In genomic region chr4:127167731-127168130, GRCm38 (mm10) we compare ENCODE assay signal across 7 mouse cellular contexts. TPM values are rescaled to one million over a fixed set of nuclear protein-coding genes. Genes with fewer than 3 reads are reported as not detected.
DNase-seq lines count a peak whose midpoint lies in the region; ATAC-seq and TF ChIP-seq lines count a peak whose summit lies in the region.

No protein-coding gene starts in this region.

- peaks cover 23% of the 10 kb centered on the region for H3K4me1 ChIP-seq in embryonic facial prominence, embryonic 15.5 days
- H3K4me1 ChIP-seq in hindbrain, postnatal 0 days (ENCODE audit: insufficient read depth, low read length) = peaks cover 14% of the 10 kb centered on the region; the same call in 1 of the 2 replicates
- peaks cover 25% of the 10 kb centered on the region for H3K4me1 ChIP-seq in neural tube, embryonic 14.5 days (ENCODE audit: control insufficient read depth, insufficient read depth, low read length)

- no peak for DNase-seq in layer of hippocampus, adult 2 months (ENCODE audit: low spot score in 2 of 2)
- no peak for DNase-seq in layer of hippocampus, postnatal 36 days
- DNase-seq in hindbrain, postnatal 0 days (ENCODE audit: low spot score) = no peak
- no peak for DNase-seq in urinary bladder, postnatal 36 days (ENCODE audit: low spot score in 2 of 2)

- H3K27ac ChIP-seq in layer of hippocampus, adult 2 months = peak overlapping the region; percentile 96; the same call in 1 of the 2 replicates
- H3K27ac ChIP-seq in embryonic facial prominence, embryonic 15.5 days (replicated peaks) = no peak overlapping the region
- H3K27ac ChIP-seq in hindbrain, postnatal 0 days = peak overlapping the region; percentile 89; the same call in 1 of the 2 replicates
- no peak overlapping the region for H3K27ac ChIP-seq in neural tube, embryonic 14.5 days (ENCODE audit: low read depth, low read length)

- peaks cover 64% of the 10 kb centered on the region for H3K27me3 ChIP-seq in embryonic facial prominence, embryonic 15.5 days
- H3K27me3 ChIP-seq in hindbrain, postnatal 0 days (ENCODE audit: insufficient read depth, low read length) = no peaks in the 10 kb centered on the region
- H3K27me3 ChIP-seq in neural tube, embryonic 14.5 days (ENCODE audit: control insufficient read depth, insufficient read depth, low read length) = peaks cover 4% of the 10 kb centered on the region; the same call in 1 of the 2 replicates

- H3K4me3 ChIP-seq in layer of hippocampus, adult 2 months = peak overlapping the region; percentile 81
- H3K4me3 ChIP-seq in embryonic facial prominence, embryonic 15.5 days (replicated peaks) = peak overlapping the region; percentile 60
- H3K4me3 ChIP-seq in hindbrain, postnatal 0 days (ENCODE audit: low read length) = peak overlapping the region; percentile 95
- H3K4me3 ChIP-seq in neural tube, embryonic 14.5 days (ENCODE audit: low read depth, low read length) = 0 out of 2 replicates have a peak overlapping the region, but pooled peaks have one; percentile 86

- no peaks in the 10 kb centered on the region for H3K9me3 ChIP-seq in embryonic facial prominence, embryonic 15.5 days (replicated peaks)
- no peaks in the 10 kb centered on the region for H3K9me3 ChIP-seq in hindbrain, postnatal 0 days (ENCODE audit: low read length)
- no peaks in the 10 kb centered on the region for H3K9me3 ChIP-seq in neural tube, embryonic 14.5 days (ENCODE audit: control insufficient read depth, low read length)

- H3K4me2 ChIP-seq in embryonic facial prominence, embryonic 15.5 days (replicated peaks) = peak overlapping the region; percentile 97
- H3K4me2 ChIP-seq in hindbrain, postnatal 0 days (ENCODE audit: low read depth, low read length) = peak overlapping the region; percentile 92
- peak overlapping the region; percentile 98 for H3K4me2 ChIP-seq in neural tube, embryonic 14.5 days (ENCODE audit: low read depth, low read length)

- WGBS in embryonic facial prominence, embryonic 15.5 days = 15% methylated on average over 8 of the region's 8 CpGs
- WGBS in hindbrain, postnatal 0 days = 16% methylated on average over 8 of the region's 8 CpGs
- 19% methylated on average over 8 of the region's 8 CpGs for WGBS in neural tube, embryonic 14.5 days

- ATAC-seq in embryonic facial prominence, embryonic 15.5 days (ENCODE audit: insufficient number of reproducible peaks, low FRiP score, low TSS enrichment, low read depth) = no peak
- ATAC-seq in hindbrain, postnatal 0 days = peak; percentile 11; the same call in 1 of the 2 replicates
- no peak for ATAC-seq in neural tube, embryonic 14.5 days (ENCODE audit: low read depth)
- no peak for ATAC-seq in inflammation-experienced regulatory T-cells, adult 6 months

- TF ChIP-seq CTCF in layer of hippocampus, adult 2 months (conservative IDR thresholded peaks at IDR 0.05) = no peak
- TF ChIP-seq CTCF in hindbrain, postnatal 0 days (IDR thresholded peaks at IDR 0.05; ENCODE audit: low read depth) = no peak

- no peaks in the 10 kb centered on the region for H3K36me3 ChIP-seq in embryonic facial prominence, embryonic 15.5 days
- no peaks in the 10 kb centered on the region for H3K36me3 ChIP-seq in hindbrain, postnatal 0 days (ENCODE audit: insufficient read depth, low read length)
- H3K36me3 ChIP-seq in neural tube, embryonic 14.5 days (ENCODE audit: control insufficient read depth, insufficient read depth, low read length) = no peaks in the 10 kb centered on the region

- H3K9ac ChIP-seq in embryonic facial prominence, embryonic 15.5 days = no peak overlapping the region
- peak overlapping the region; percentile 88; the same call in 1 of the 2 replicates for H3K9ac ChIP-seq in hindbrain, postnatal 0 days (replicated peaks; ENCODE audit: low read length)
- H3K9ac ChIP-seq in neural tube, embryonic 14.5 days (replicated peaks; ENCODE audit: low read depth, low read length) = peak overlapping the region; percentile 93

RNA-seq across cellular contexts. Expression of gene Dlgap3, which starts 1.3 kb away (rescaled TPM):
- 100 to 1,000 TPM; 283 to 292 TPM for total RNA-seq in layer of hippocampus, adult 2 months (2021)
- total RNA-seq in layer of hippocampus, postnatal 36 days (2021) = 100 to 1,000 TPM; 283 to 287 TPM
- polyA plus RNA-seq in embryonic facial prominence, embryonic 15.5 days (2015; fragmentation: Nextera tagmentation; extraction: Ambion mirVana) = 1.7 and 2.0 TPM in 2 replicates
- 153 and 163 TPM in 2 replicates for total RNA-seq in hindbrain, postnatal 0 days (2014; rRNA removed)
- 30.0 and 34.2 TPM in 2 replicates for polyA plus RNA-seq in hindbrain, postnatal 0 days (2015; fragmentation: Nextera tagmentation; extraction: Ambion mirVana)
- polyA plus RNA-seq in neural tube, embryonic 14.5 days (2014; fragmentation: Nextera tagmentation; extraction: Ambion mirVana) = 21.8 and 26.0 TPM in 2 replicates
- not detected for polyA plus RNA-seq in inflammation-experienced regulatory T-cells, adult 6 months (2017; shearing (Covaris generic))

RNA-seq across cellular contexts. Expression of gene Tmem35b, which starts 44.2 kb away (rescaled TPM):
- total RNA-seq in layer of hippocampus, adult 2 months (2021) = 1 to 10 TPM; 5.5 to 5.8 TPM
- 1 to 10 TPM; 4.6 to 4.9 TPM for total RNA-seq in layer of hippocampus, postnatal 36 days (2021)
- 15.6 and 18.1 TPM in 2 replicates for polyA plus RNA-seq in embryonic facial prominence, embryonic 15.5 days (2015; fragmentation: Nextera tagmentation; extraction: Ambion mirVana)
- 6.7 and 8.7 TPM in 2 replicates for total RNA-seq in hindbrain, postnatal 0 days (2014; rRNA removed)
- polyA plus RNA-seq in hindbrain, postnatal 0 days (2015; fragmentation: Nextera tagmentation; extraction: Ambion mirVana) = 13.8 and 15.4 TPM in 2 replicates
- 16.4 and 17.5 TPM in 2 replicates for polyA plus RNA-seq in neural tube, embryonic 14.5 days (2014; fragmentation: Nextera tagmentation; extraction: Ambion mirVana)
- 10 to 100 TPM; 12.0 to 23.9 (median 19.0) TPM for polyA plus RNA-seq in inflammation-experienced regulatory T-cells, adult 6 months (2017; shearing (Covaris generic))

Comparison
In these comparisons a context has a peak if more than half of its experiments do, and no peak if none do; other contexts are left out.
1. H3K27ac ChIP-seq: peak in layer of hippocampus, adult 2 months (single experiment) and hindbrain, postnatal 0 days (single experiment); none in embryonic facial prominence, embryonic 15.5 days (single experiment) and neural tube, embryonic 14.5 days (single experiment).
2. Peak in every context shown above with its lines, with median percentiles within 50 percentile points of each other: H3K4me3 ChIP-seq and H3K4me2 ChIP-seq.